Mouse (Mus musculus) lung, postnatal 0 days (tissue): ENCODE measurements around the gene Cyp2t4. TPM values are rescaled to one million over a fixed set of nuclear protein-coding genes. Genes with fewer than 3 reads are reported as not detected.
A peak's percentile ranks its signal among the peaks of the same experiment; 100 is the strongest.

ENCODE experiments used
- ATAC-seq: fragments of 200-750 bp; cut with Nextera tagmentation; 2 replicates; pipeline ENCODE4 v1.8.0; 2017; ENCODE audit warnings: moderate library complexity
- DNase-seq: peaks from one replicate; pipeline ENCODE4 v3.0.0-alpha.2; 2016; ENCODE audit warnings: low spot score
- H3K27ac ChIP-seq: fragments of 300-500 bp; sonication (generic); 2 replicates; pipeline ENCODE4 v1.5.1; 2014; ENCODE audit warnings: antibody characterized with exemption, mild to moderate bottlenecking, low read length, mixed read lengths
- H3K27me3 ChIP-seq: fragments of 300-500 bp; sonication (generic); replicated peaks from 2 replicates; pipeline ENCODE4 v1.6.1; 2014; ENCODE audit warnings: low read length, mixed read lengths; ENCODE audit not compliant: insufficient read depth
- H3K36me3 ChIP-seq: fragments of 300-500 bp; sonication (generic); 2 replicates; pipeline ENCODE4 v1.6.1; 2014; ENCODE audit warnings: low read length, mixed read lengths; ENCODE audit not compliant: insufficient read depth
- H3K4me1 ChIP-seq: fragments of 300-500 bp; sonication (generic); 2 replicates; pipeline ENCODE4 v1.6.1; 2014; ENCODE audit warnings: antibody characterized with exemption, low read depth, low read length, mixed read lengths; ENCODE audit not compliant: insufficient read depth
- H3K4me2 ChIP-seq: fragments of 300-500 bp; sonication (generic); replicated peaks from 2 replicates; pipeline ENCODE4 v1.6.1; 2014; ENCODE audit warnings: low read depth, mild to moderate bottlenecking, low read length, moderate library complexity, mixed read lengths
- H3K4me3 ChIP-seq: fragments of 300-500 bp; sonication (generic); 2 replicates; pipeline ENCODE4 v1.5.1; 2014; ENCODE audit warnings: low read depth, low read length
- H3K9ac ChIP-seq: fragments of 300-500 bp; sonication (generic); replicated peaks from 2 replicates; pipeline ENCODE4 v1.6.1; 2014; ENCODE audit warnings: low read depth, mild to moderate bottlenecking
- H3K9me3 ChIP-seq: fragments of 300-500 bp; sonication (generic); 2 replicates; pipeline ENCODE4 v1.6.1; 2016; ENCODE audit warnings: low read length, mixed read lengths
- CTCF ChIP-seq: IDR thresholded peaks from 2 replicates; pipeline ENCODE4 v1.5.1; 2016; ENCODE audit warnings: antibody characterized with exemption, mild to moderate bottlenecking
- EP300 ChIP-seq: IDR thresholded peaks from 2 replicates; pipeline ENCODE4 v1.6.1; 2016; ENCODE audit warnings: antibody characterized with exemption, mild to moderate bottlenecking, control low read depth
- WGBS: fragments of 180-500 bp; shearing (Covaris S2); extraction: QIAGEN DNeasy Blood & Tissue Kit; methylation state at CpG from one replicate; pipeline ENCODE4 v1.1.7; 2014; 5-methylcytosine and 5-hydroxymethylcytosine counted together
- polyA plus RNA-seq: library from polyadenylated mRNA; unstranded; fragments of >200 nt; fragmentation: Nextera tagmentation; extraction: Ambion mirVana; gene quantifications from 2 replicates; pipeline ENCODE4 v1.2.1, GENCODE M21; 2015

Cyp2t4 gene
- polyA plus RNA-seq, result 0.14 TPM in 1 of 2 replicates, not detected in the other

DNA sequence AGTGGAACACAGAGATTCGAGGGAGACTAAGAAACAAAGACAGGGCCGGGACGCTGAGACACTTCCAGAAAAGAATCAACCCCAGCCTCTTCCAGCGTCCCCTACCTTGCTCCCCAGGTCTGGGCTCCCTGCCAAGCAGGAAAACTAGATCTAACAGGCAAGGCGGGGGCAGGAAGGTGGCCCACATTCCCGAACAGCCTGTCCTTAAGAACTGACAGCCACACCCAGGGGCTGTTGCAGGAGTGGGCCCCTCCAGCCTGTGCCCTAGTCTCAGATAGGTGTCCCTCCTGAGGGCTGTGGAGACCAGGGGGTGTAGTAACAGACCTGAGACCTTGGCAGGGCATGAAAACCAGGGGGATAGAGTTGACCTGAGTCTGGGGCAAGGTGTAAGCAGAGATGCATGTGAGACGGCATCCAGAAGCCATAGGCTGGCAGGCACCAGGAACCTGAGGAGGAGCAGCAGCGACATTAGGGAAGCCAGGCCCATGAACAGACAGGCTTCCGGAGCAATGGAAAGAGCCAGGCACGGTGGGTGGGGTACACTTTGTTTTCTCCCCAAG lies at the start of gene Cyp2t4:
Cyp2t4 (plus strand) TSS at position 510 of the 560 bp plus-strand sequence.
- Histone ChIP-seq H3K36me3 (peaks cover 7% of the 10 kb centered on the region; the same call in 1 of the 2 replicates), H3K27ac (peak within 1 kb of the TSS; percentile 64), H3K4me3 (no peak within 1 kb of the TSS), H3K27me3 (no peaks in the 10 kb centered on the region), H3K9me3 (no peaks in the 10 kb centered on the region), H3K4me2 (peak within 1 kb of the TSS; percentile 14; the same call in 1 of the 2 replicates), H3K9ac (no peak within 1 kb of the TSS), H3K4me1 (no peaks in the 10 kb centered on the region)
- WGBS, result 35% methylated on average over 10 of the region's 10 CpGs
- DNase-seq (peak; percentile 81), ATAC-seq (peak; percentile 86)
- TF ChIP-seq EP300 (peak; percentile 66), CTCF (no peak)

DNA sequence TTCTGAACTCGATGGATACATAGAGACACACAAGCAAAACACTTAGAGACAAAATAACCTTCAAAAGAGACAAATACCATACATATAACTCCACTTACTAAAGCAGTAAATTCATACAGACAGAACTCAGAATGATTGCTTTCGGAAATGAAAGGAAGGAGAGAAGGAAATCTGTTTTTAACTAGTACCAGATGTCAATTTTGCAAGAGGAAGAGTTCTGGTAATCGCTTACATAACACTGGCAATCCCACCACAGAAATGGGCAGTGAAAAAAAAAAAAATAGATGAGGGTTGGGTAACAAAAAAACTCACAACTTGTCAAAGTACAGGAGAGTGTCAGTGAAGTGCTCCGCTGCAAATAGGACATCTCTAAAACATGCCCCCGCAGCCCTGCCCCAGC lies 48.6 kb upstream of the Cyp2t4 start:
- no peak for DNase-seq
- Histone ChIP-seq H3K4me3 (no peak overlapping the region), H3K9me3 (no peaks in the 10 kb centered on the region), H3K36me3 (no peaks in the 10 kb centered on the region), H3K4me1 (no peaks in the 10 kb centered on the region), H3K4me2 (no peak overlapping the region), H3K27ac (no peak overlapping the region), H3K9ac (no peak overlapping the region), H3K27me3 (no peaks in the 10 kb centered on the region)
- no peak for ATAC-seq
- TF ChIP-seq EP300 (no peak), CTCF (no peak)
- WGBS, result 48% methylated on average over 5 of the region's 5 CpGs

DNA sequence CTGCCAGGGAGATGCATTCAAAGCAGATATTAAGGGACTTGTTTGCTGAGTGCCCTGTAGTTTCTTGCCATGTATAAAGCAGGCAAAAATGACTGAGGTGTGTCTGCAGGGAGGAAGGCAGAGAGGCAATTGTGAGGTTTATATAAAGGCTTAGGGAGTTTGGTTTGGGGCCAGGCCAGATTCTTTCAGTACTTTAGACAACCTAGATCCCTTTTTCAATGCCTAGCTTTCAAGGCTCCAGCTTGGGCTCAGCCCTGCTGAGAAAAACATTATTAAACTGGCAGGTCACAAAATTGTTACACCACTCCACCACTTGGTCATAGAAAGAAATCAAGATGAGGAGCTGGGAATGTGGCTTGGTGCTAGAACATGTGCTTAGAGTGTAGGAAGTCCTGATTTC lies 43.2 kb upstream of the Cyp2t4 start:
- H3K36me3 ChIP-seq, result no peaks in the 10 kb centered on the region
- no peaks in the 10 kb centered on the region for H3K4me1 ChIP-seq
- ATAC-seq, result peak; percentile 59
- DNase-seq, result peak; percentile 65
- H3K4me2 ChIP-seq, result no peak overlapping the region
- 0 out of 2 replicates have a peak overlapping the region, but pooled peaks have one; percentile 11 for H3K27ac ChIP-seq
- H3K27me3 ChIP-seq, result no peaks in the 10 kb centered on the region
- no peak overlapping the region for H3K4me3 ChIP-seq
- TF ChIP-seq EP300, result no peak
- TF ChIP-seq CTCF, result no peak
- H3K9me3 ChIP-seq, result no peaks in the 10 kb centered on the region
- no peak overlapping the region for H3K9ac ChIP-seq

DNA sequence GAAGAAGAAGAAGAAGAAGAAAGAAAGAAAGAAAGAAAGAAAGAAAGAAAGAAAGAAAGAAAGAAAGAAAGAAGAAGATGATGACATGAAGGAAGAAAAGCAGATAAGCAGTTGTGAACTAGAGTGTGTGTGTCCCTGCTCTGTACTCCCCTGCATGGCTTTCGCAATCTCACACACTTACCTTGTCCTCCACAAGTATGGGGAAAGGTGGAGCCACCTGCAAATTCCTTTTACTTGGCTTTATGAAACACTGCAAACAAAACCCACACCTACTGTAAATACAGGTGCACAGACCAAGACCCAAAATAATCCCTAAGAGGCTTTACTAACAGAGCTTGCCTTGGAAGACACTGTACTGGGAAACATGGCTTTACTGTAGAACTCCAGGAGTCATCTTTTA lies 42.5 kb upstream of the Cyp2t4 start:
- no peaks in the 10 kb centered on the region for H3K36me3 ChIP-seq
- no peak overlapping the region for H3K4me3 ChIP-seq
- no peak overlapping the region for H3K27ac ChIP-seq
- H3K9me3 ChIP-seq, result no peaks in the 10 kb centered on the region
- ATAC-seq (peak; percentile 93), DNase-seq (peak; percentile 83)
- no peak overlapping the region for H3K4me2 ChIP-seq
- 60% methylated on average over 1 of the region's 1 CpGs for WGBS
- H3K9ac ChIP-seq, result no peak overlapping the region
- H3K27me3 ChIP-seq, result no peaks in the 10 kb centered on the region
- no peaks in the 10 kb centered on the region for H3K4me1 ChIP-seq
- TF ChIP-seq EP300 (peak; percentile 72), CTCF (no peak)

DNA sequence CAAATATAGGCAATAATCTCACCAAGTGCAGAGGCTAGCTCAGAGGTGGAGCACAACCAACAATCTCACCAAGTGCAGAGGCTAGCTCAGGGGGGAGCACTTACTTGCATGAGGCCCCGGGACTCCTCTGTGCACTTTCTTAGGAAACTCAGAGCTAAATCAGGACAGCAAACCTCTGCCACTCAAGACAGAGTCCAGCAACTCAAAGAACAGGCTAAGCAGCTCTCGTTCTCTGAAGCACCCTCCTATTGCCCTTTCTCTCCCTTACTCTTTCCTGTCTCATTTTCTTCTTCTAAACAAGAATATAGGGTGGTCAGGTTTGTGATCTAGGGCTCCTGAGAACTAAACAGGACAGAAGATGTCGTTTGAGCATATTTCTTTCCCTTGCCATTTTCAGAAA lies 41.5 kb upstream of the Cyp2t4 start:
- no peak overlapping the region for H3K4me2 ChIP-seq
- no peak overlapping the region for H3K4me3 ChIP-seq
- peak overlapping the region; percentile 57; the same call in 1 of the 2 replicates for H3K27ac ChIP-seq
- no peak overlapping the region for H3K9ac ChIP-seq
- no peaks in the 10 kb centered on the region for H3K4me1 ChIP-seq
- peak; percentile 63 for ATAC-seq
- H3K9me3 ChIP-seq, result no peaks in the 10 kb centered on the region
- DNase-seq, result peak; percentile 60
- no peaks in the 10 kb centered on the region for H3K36me3 ChIP-seq
- H3K27me3 ChIP-seq, result no peaks in the 10 kb centered on the region
- TF ChIP-seq CTCF, result no peak
- no peak for TF ChIP-seq EP300
- 36% methylated on average over 3 of the region's 3 CpGs for WGBS

DNA sequence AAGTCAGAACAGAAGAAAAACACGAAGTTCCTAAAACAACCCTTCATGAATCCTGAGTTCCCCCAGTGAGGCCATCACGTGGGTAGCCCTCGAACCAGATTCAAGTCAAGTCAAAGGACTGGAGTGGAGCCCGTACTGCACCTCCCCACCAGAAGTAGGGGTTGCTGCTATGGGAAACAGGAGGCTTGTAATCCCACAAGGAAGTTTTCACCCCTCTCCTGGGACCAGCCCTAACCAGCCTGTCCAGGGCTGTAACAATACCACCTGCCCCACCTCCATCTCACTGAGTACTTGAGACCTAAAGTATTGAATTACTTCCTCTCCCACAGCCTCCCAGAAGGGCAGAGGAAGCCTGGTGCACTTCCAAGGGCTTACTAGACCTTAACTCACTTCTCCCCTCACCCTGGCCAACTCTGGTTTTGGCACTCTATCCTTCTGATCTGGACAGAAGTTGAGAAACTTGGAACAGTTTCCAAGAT lies 35.4 kb upstream of the Cyp2t4 start:
- Histone ChIP-seq H3K4me3 (no peak overlapping the region), H3K9me3 (no peaks in the 10 kb centered on the region), H3K4me2 (no peak overlapping the region), H3K27me3 (no peaks in the 10 kb centered on the region), H3K27ac (peak overlapping the region; percentile 72), H3K9ac (no peak overlapping the region), H3K36me3 (no peaks in the 10 kb centered on the region), H3K4me1 (no peaks in the 10 kb centered on the region)
- TF ChIP-seq CTCF (no peak), EP300 (peak; percentile 75)
- DNase-seq (peak; percentile 90), ATAC-seq (peak; percentile 96)
- WGBS, result 33% methylated on average over 4 of the region's 4 CpGs
